Mouse (Mus musculus) MEL (cell line): ENCODE measurements around the gene Ogfr.

ENCODE experiments used
- CHD2 ChIP-seq: IDR thresholded peaks from 2 replicates; pipeline ENCODE4 v1.6.1; 2011; ENCODE audit warnings: low read length, improper control_type of control experiment
- CTCF ChIP-seq, 3 experiments: IDR thresholded peaks in 2 of 3; conservative IDR thresholded peaks in 1 of 3; 2 replicates each; pipeline ENCODE4 v1.5.1; 2011 to 2012; ENCODE audit warnings: low read length in 3 of 3, low read depth in 2 of 3, mild to moderate bottlenecking in 2 of 3, improper control_type of control experiment in 1 of 3, inconsistent platforms in 1 of 3, mixed read lengths in 1 of 3, moderate library complexity in 1 of 3; ENCODE audit not compliant: control insufficient read depth in 1 of 3, insufficient read depth in 1 of 3, poor library complexity in 1 of 3, severe bottlenecking in 1 of 3
- E2F4 ChIP-seq: IDR thresholded peaks from 2 replicates; pipeline ENCODE4 v1.6.1; 2011; ENCODE audit warnings: low read depth, low read length, improper control_type of control experiment, borderline replicate concordance
- ELF1 ChIP-seq: IDR thresholded peaks from 2 replicates; pipeline ENCODE4 v1.6.1; 2014; ENCODE audit warnings: low read depth, mild to moderate bottlenecking, inconsistent platforms, low read length, improper control_type of control experiment, moderate library complexity
- EP300 ChIP-seq, 2 experiments: IDR thresholded peaks; 2 replicates each; pipeline ENCODE4 v1.6.1; 2011; ENCODE audit warnings: improper control_type of control experiment in 2 of 2, low read length in 2 of 2, low read depth in 1 of 2, mild to moderate bottlenecking in 1 of 2
- ETS1 ChIP-seq: IDR thresholded peaks from 2 replicates; pipeline ENCODE4 v1.6.1; 2012; ENCODE audit warnings: low read depth, mild to moderate bottlenecking, inconsistent platforms, low read length, improper control_type of control experiment, moderate library complexity
- KAT2A ChIP-seq: conservative IDR thresholded peaks from 2 replicates; pipeline ENCODE4 v1.6.1; 2012; ENCODE audit warnings: low read depth, low read length, improper control_type of control experiment, inconsistent platforms
- MAX ChIP-seq: IDR thresholded peaks from 2 replicates; pipeline ENCODE4 v1.6.1; 2011; ENCODE audit warnings: low read length, improper control_type of control experiment
- POLR2A ChIP-seq, 2 experiments: IDR thresholded peaks; 2 replicates each; pipeline ENCODE4 v1.6.1; 2011 to 2012; ENCODE audit warnings: low read length in 2 of 2, mild to moderate bottlenecking in 2 of 2, control low read depth in 1 of 2, improper control_type of control experiment in 1 of 2, low read depth in 1 of 2, moderate library complexity in 1 of 2; ENCODE audit not compliant: control insufficient read depth in 1 of 2, insufficient read depth in 1 of 2, poor library complexity in 1 of 2
- RCOR1 ChIP-seq: IDR thresholded peaks from 2 replicates; pipeline ENCODE4 v1.6.1; 2012; ENCODE audit warnings: low read depth, mild to moderate bottlenecking, inconsistent platforms, low read length, improper control_type of control experiment
- UBTF ChIP-seq: IDR thresholded peaks from 2 replicates; pipeline ENCODE4 v1.6.1; 2012; ENCODE audit warnings: low read depth, mild to moderate bottlenecking, inconsistent platforms, low read length, improper control_type of control experiment, moderate library complexity, borderline replicate concordance; ENCODE audit not compliant: insufficient read depth
- USF1 ChIP-seq: IDR thresholded peaks from 2 replicates; pipeline ENCODE4 v1.6.1; 2014; ENCODE audit warnings: low read depth, mild to moderate bottlenecking, inconsistent platforms, low read length, improper control_type of control experiment, moderate library complexity

DNA sequence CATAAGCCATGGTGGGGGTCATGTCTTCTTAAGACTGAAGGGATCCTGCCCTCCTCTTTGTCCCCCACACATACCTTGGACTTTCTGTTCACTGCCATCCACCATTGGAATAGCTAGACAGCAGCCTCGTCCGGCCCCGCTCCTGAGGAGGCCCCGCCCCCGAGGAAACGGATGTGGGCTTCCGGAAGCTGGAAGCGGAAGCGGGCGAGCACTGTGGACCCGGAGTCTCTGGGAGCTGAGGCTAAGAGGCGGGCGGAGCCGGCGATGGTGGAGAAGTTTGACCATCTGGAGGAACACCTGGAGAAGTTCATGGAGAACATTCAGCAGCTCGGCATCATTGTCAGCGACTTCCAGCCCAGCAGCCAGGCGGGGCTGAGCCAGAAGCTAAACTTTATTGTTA is 44.0 kb upstream of the Ogfr start:
- TF ChIP-seq KAT2A (no peak), POLR2A (IDR thresholded peaks at IDR 0.05; ENCODE audit: control insufficient read depth in 1 of 2, insufficient read depth in 1 of 2, low read depth in 1 of 2, low read length in 2 of 2, poor library complexity in 1 of 2) (no peak), ETS1 (no peak), CTCF (IDR thresholded peaks at IDR 0.05 in 2 of 3, conservative IDR thresholded peaks at IDR 0.05 in 1 of 3; ENCODE audit: control insufficient read depth in 1 of 3, insufficient read depth in 1 of 3, low read depth in 2 of 3, low read length in 3 of 3, poor library complexity in 1 of 3, severe bottlenecking in 1 of 3) (no peak), USF1 (no peak), EP300 (IDR thresholded peaks at IDR 0.05; ENCODE audit: low read depth in 1 of 2, low read length in 2 of 2) (no peak), E2F4 (no peak), RCOR1 (no peak), UBTF (no peak), MAX (no peak), ELF1 (no peak), CHD2 (no peak)
